Mouse (Mus musculus) embryonic stem cell, embryonic (primary cell): ENCODE data around the gene Heg1.

Experiments
- CTCF ChIA-PET, 4 experiments: fragments of 300-600 bp in 2 of 4; fragments of 350-600 bp in 2 of 4; sonication (Branson Sonifier 250); formaldehyde crosslinking; loops; one replicate each; lab custom pipeline; 2022; ENCODE audit warnings: inconsistent platforms in 2 of 4; lab: Charles Lee
- POLR2A ChIA-PET, 4 experiments: fragments of 300-600 bp in 2 of 4; fragments of 350-600 bp in 2 of 4; sonication (Branson Sonifier 250); formaldehyde crosslinking; loops; one replicate each; lab custom pipeline; 2022; ENCODE audit warnings: antibody characterized with exemption in 4 of 4, inconsistent platforms in 1 of 4; lab: Charles Lee

Heg1 gene

GRCm38 (mm10) chr16:33744622-33745419, 60.7 kb downstream of the Heg1 start:
- POLR2A ChIA-PET = interaction anchor here in 3 of 4 experiments (0.6 to 2.2 kb wide), 11 partner anchors 16 to 361 kb away, joined by 3 to 6 read pairs (median 4); no protein-coding TSS in a partner anchor

GRCm38 (mm10) chr16:33745457-33745856, 61.3 kb downstream of the Heg1 start:
- POLR2A ChIA-PET = interaction anchor here in 3 of 4 experiments (0.6 to 2.2 kb wide), 9 partner anchors 15 to 361 kb away, joined by 3 to 5 read pairs (median 4); no protein-coding TSS in a partner anchor
- CTCF ChIA-PET = interaction anchor here (0.5 to 2.8 kb wide), 27 partner anchors 9 to 984 kb away, joined by 3 to 11 read pairs (median 3); no protein-coding TSS in a partner anchor

More at GRCm38 (mm10) chr16:33744622-33745419, 60.7 kb downstream of the Heg1 start:
- CTCF ChIA-PET = interaction anchor here (0.5 to 2.8 kb wide), 33 partner anchors 9 to 930 kb away, joined by 3 to 11 read pairs (median 3); no protein-coding TSS in a partner anchor

GRCm38 (mm10) chr16:33746074-33746676, 62.0 kb downstream of the Heg1 start:
- ChIA-PET POLR2A (no interaction called here), CTCF (interaction anchor here in 3 of 4 experiments (0.6 to 2.8 kb wide), 15 partner anchors 10 to 985 kb away, joined by 3 to 11 read pairs (median 4); no protein-coding TSS in a partner anchor)

- ChIA-PET POLR2A (no interaction called here), CTCF (interaction anchor here in 1 of 4 experiments (0.6 kb wide), 1 partner anchor 27 kb away, joined by 3 read pairs; no protein-coding TSS in a partner anchor)
These were observed 63.3 kb downstream of the Heg1 start for GRCm38 (mm10) chr16:33747346-33747954.

GRCm38 (mm10) chr16:33747994-33748393, 63.8 kb downstream of the Heg1 start:
- ChIA-PET CTCF (no interaction called here), POLR2A (no interaction called here)

- POLR2A ChIA-PET = interaction anchor here in 2 of 4 experiments (0.5 to 0.7 kb wide), 2 partner anchors 16 to 248 kb away, joined by 3 read pairs; no protein-coding TSS in a partner anchor
- CTCF ChIA-PET = interaction anchor here in 1 of 4 experiments (0.5 to 0.6 kb wide), 2 partner anchors 63 to 772 kb away, joined by 3 to 6 read pairs; no protein-coding TSS in a partner anchor
These were observed 67.0 kb downstream of the Heg1 start for GRCm38 (mm10) chr16:33751152-33751551.

- POLR2A ChIA-PET = interaction anchor here in 3 of 4 experiments (0.5 to 0.7 kb wide), 3 partner anchors 17 to 749 kb away, joined by 3 to 6 read pairs (median 3); no protein-coding TSS in a partner anchor
These were observed 67.4 kb downstream of the Heg1 start for GRCm38 (mm10) chr16:33751590-33751989.

GRCm38 (mm10) chr16:33752904-33753578, 68.9 kb downstream of the Heg1 start:
- CTCF ChIA-PET = interaction anchor here in 1 of 4 experiments (0.7 kb wide), 1 partner anchor 193 kb away, joined by 4 read pairs; no protein-coding TSS in a partner anchor

More at GRCm38 (mm10) chr16:33751590-33751989, 67.4 kb downstream of the Heg1 start:
- CTCF ChIA-PET = interaction anchor here in 1 of 4 experiments (0.6 kb wide), 1 partner anchor 362 kb away, joined by 3 read pairs; no protein-coding TSS in a partner anchor

GRCm38 (mm10) chr16:33755293-33755692, 71.1 kb downstream of the Heg1 start:
- ChIA-PET CTCF (interaction anchor here (0.7 to 1.9 kb wide), 7 partner anchors 46 to 360 kb away, joined by 3 to 5 read pairs (median 4); no protein-coding TSS in a partner anchor), POLR2A (interaction anchor here in 1 of 4 experiments (1.0 to 1.7 kb wide), 3 partner anchors 9 to 223 kb away, joined by 3 to 4 read pairs (median 4); no protein-coding TSS in a partner anchor)

More at GRCm38 (mm10) chr16:33752904-33753578, 68.9 kb downstream of the Heg1 start:
- POLR2A ChIA-PET = no interaction called here

GRCm38 (mm10) chr16:33755961-33756360, 71.8 kb downstream of the Heg1 start:
- ChIA-PET POLR2A (interaction anchor here in 2 of 4 experiments (1.0 to 1.7 kb wide), 4 partner anchors 9 to 222 kb away, joined by 3 to 4 read pairs (median 4); no protein-coding TSS in a partner anchor), CTCF (interaction anchor here (0.5 to 1.9 kb wide), 7 partner anchors 54 to 944 kb away, joined by 4 to 5 read pairs (median 4); no protein-coding TSS in a partner anchor)

- CTCF ChIA-PET = interaction anchor here in 3 of 4 experiments (0.5 to 1.9 kb wide), 3 partner anchors 64 to 944 kb away, joined by 4 to 5 read pairs (median 4); no protein-coding TSS in a partner anchor
These were observed 72.2 kb downstream of the Heg1 start for GRCm38 (mm10) chr16:33756396-33756795.

GRCm38 (mm10) chr16:33759207-33759606, 75.0 kb downstream of the Heg1 start:
- ChIA-PET CTCF (no interaction called here), POLR2A (no interaction called here)

More at GRCm38 (mm10) chr16:33756396-33756795, 72.2 kb downstream of the Heg1 start:
- POLR2A ChIA-PET = interaction anchor here in 2 of 4 experiments (1.0 to 1.7 kb wide), 4 partner anchors 8 to 222 kb away, joined by 3 to 4 read pairs (median 4); no protein-coding TSS in a partner anchor

- POLR2A ChIA-PET = interaction anchor here in 2 of 4 experiments (0.6 to 1.6 kb wide), 8 partner anchors 10 to 189 kb away, joined by 3 to 6 read pairs (median 4); no protein-coding TSS in a partner anchor
- CTCF ChIA-PET = interaction anchor here in 1 of 4 experiments (0.6 to 0.7 kb wide), 2 partner anchors 190 to 615 kb away, joined by 3 to 4 read pairs; no protein-coding TSS in a partner anchor
These were observed 76.4 kb downstream of the Heg1 start for GRCm38 (mm10) chr16:33760542-33760941.

GRCm38 (mm10) chr16:33760996-33761395, 76.8 kb downstream of the Heg1 start:
- CTCF ChIA-PET = interaction anchor here in 1 of 4 experiments (0.7 kb wide), 1 partner anchor 190 kb away, joined by 3 read pairs; no protein-coding TSS in a partner anchor

GRCm38 (mm10) chr16:33764501-33765193, 80.5 kb downstream of the Heg1 start:
- CTCF ChIA-PET = interaction anchor here in 2 of 4 experiments (0.7 kb wide), 3 partner anchors 170 to 279 kb away, joined by 3 to 8 read pairs (median 3); no protein-coding TSS in a partner anchor
- POLR2A ChIA-PET = interaction anchor here in 3 of 4 experiments (0.6 to 1.2 kb wide), 4 partner anchors 9 to 312 kb away, joined by 3 to 4 read pairs (median 4); no protein-coding TSS in a partner anchor

More at GRCm38 (mm10) chr16:33760996-33761395, 76.8 kb downstream of the Heg1 start:
- POLR2A ChIA-PET = interaction anchor here in 2 of 4 experiments (0.6 to 1.6 kb wide), 8 partner anchors 11 to 188 kb away, joined by 3 to 6 read pairs (median 4); no protein-coding TSS in a partner anchor

- CTCF ChIA-PET = interaction anchor here in 2 of 4 experiments (0.5 to 0.7 kb wide), 4 partner anchors 44 to 1165 kb away, joined by 3 to 7 read pairs (median 4); no protein-coding TSS in a partner anchor
- POLR2A ChIA-PET = interaction anchor here in 2 of 4 experiments (0.7 to 1.2 kb wide), 2 partner anchors 9 to 10 kb away, joined by 3 read pairs; no protein-coding TSS in a partner anchor
These were observed 81.3 kb downstream of the Heg1 start for GRCm38 (mm10) chr16:33765477-33765876.
